Mouse (Mus musculus): ENCODE results near the gene Stk10.

Gene Stk10

GRCm38 (mm10) chr11:32571103-32571502 lies 38.0 kb downstream of the Stk10 start:
- DNase-seq: no peak

GRCm38 (mm10) chr11:32573669-32574068 lies 40.6 kb downstream of the Stk10 start:
- no peak for DNase-seq

- DNase-seq: no peak
These were observed 43.1 kb downstream of the Stk10 start for GRCm38 (mm10) chr11:32575964-32576759.

GRCm38 (mm10) chr11:32576760-32577050 lies 43.6 kb downstream of the Stk10 start:
- DNase-seq: no peak

- peak; percentile 74 for DNase-seq
These were observed 47.3 kb downstream of the Stk10 start for GRCm38 (mm10) chr11:32580305-32580947.

GRCm38 (mm10) chr11:32581031-32581430 lies 47.9 kb downstream of the Stk10 start:
- DNase-seq: no peak

- peak; percentile 79 for DNase-seq
These were observed 49.7 kb downstream of the Stk10 start for GRCm38 (mm10) chr11:32582813-32583212.

- no peak for DNase-seq
These were observed 52.9 kb downstream of the Stk10 start for GRCm38 (mm10) chr11:32585996-32586395.

- peak; percentile 34 for DNase-seq
These were observed 54.3 kb downstream of the Stk10 start for GRCm38 (mm10) chr11:32587191-32588089.

GRCm38 (mm10) chr11:32588090-32588891 lies 55.2 kb downstream of the Stk10 start:
- DNase-seq: peak; percentile 88

GRCm38 (mm10) chr11:32588892-32589172 lies 55.7 kb downstream of the Stk10 start:
- DNase-seq: no peak

- DNase-seq: no peak
These were observed 56.1 kb downstream of the Stk10 start for GRCm38 (mm10) chr11:32589201-32589600.

- DNase-seq: no peak
These were observed 56.7 kb downstream of the Stk10 start for GRCm38 (mm10) chr11:32589791-32590190.

- DNase-seq: no peak
These were observed 57.1 kb downstream of the Stk10 start for GRCm38 (mm10) chr11:32590205-32590604.

- peak; percentile 49 for DNase-seq
These were observed 59.1 kb downstream of the Stk10 start for GRCm38 (mm10) chr11:32591921-32592850.

- no peak for DNase-seq
These were observed 60.0 kb downstream of the Stk10 start for GRCm38 (mm10) chr11:32593081-32593480.

- DNase-seq: no peak
These were observed 61.0 kb downstream of the Stk10 start for GRCm38 (mm10) chr11:32594122-32594521.

GRCm38 (mm10) chr11:32600371-32600770 lies 67.3 kb downstream of the Stk10 start:
- no peak for DNase-seq

GRCm38 (mm10) chr11:32601528-32602323 lies 68.6 kb downstream of the Stk10 start:
- no peak for DNase-seq

GRCm38 (mm10) chr11:32604663-32605062 lies 71.6 kb downstream of the Stk10 start:
- DNase-seq: no peak

All from thymus, postnatal 14 days (tissue).